Mouse (Mus musculus) mouse embryonic stem cell (cell line): ENCODE results near the gene Rlf.

ENCODE experiments used
- in situ Hi-C, 2 experiments: fragments of 300-500 bp; cut with MboI; formaldehyde crosslinking; loops; 1 replicate in 1 of 2; 3 replicates in 1 of 2; pipeline ENCODE4 v1.14.3; 2019 to 2020; ENCODE audit warnings: low sequenced_read_pairs in 2 of 2, low pct_unique_long_range_greater_than_20kb in 1 of 2, mixed read lengths in 1 of 2; ENCODE audit not compliant: unreplicated experiment in 1 of 2

The Rlf gene

DNA sequence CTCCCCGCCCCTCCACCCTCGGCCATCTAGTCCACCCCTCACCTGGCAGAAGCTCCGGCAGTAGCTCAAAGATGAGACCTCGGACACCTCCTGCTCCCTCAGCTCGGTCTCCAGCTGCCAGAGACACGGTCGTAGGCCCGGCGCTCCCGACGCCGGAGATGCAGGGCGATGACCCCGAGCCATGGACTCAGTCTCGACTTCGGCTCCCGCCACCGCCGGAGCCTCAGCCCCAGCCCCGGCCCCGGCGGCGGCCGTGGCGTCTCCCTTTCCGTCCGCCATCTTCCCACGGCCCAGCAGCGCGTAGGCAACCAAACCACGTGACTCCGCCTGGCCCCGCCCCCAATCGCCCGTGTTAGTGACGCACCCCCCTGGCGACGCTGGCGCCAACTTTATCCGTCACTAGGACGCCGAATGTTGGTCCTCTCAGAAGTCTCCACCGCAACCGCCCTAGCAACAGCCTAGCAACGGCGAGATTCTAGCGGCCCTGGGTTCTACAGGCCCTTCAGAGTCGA lies at the start of gene Rlf:
TSS of gene Rlf (minus strand) at position 292 of the 512 bp plus-strand sequence.
- in situ Hi-C loops = no loop called here

DNA sequence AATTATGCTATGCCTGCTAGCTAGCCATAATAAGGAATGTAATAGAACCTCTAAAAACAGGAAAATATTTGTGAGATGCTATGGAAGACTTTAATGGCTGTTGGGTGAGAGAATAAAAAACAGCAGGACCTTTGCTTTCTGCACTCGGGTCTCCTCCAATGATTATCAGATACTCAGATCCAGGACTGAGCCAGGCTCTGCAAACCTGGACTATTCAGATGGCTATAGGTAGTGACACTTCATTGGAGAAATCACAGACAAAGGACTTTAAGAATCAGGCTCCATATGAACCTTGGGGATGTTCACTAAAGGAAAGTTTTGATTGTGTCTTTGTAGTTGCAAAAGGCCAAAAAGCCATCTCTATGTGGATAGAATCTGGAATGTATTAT lies 26.7 kb upstream of the Rlf start:
- in situ Hi-C loops = no loop called here

DNA sequence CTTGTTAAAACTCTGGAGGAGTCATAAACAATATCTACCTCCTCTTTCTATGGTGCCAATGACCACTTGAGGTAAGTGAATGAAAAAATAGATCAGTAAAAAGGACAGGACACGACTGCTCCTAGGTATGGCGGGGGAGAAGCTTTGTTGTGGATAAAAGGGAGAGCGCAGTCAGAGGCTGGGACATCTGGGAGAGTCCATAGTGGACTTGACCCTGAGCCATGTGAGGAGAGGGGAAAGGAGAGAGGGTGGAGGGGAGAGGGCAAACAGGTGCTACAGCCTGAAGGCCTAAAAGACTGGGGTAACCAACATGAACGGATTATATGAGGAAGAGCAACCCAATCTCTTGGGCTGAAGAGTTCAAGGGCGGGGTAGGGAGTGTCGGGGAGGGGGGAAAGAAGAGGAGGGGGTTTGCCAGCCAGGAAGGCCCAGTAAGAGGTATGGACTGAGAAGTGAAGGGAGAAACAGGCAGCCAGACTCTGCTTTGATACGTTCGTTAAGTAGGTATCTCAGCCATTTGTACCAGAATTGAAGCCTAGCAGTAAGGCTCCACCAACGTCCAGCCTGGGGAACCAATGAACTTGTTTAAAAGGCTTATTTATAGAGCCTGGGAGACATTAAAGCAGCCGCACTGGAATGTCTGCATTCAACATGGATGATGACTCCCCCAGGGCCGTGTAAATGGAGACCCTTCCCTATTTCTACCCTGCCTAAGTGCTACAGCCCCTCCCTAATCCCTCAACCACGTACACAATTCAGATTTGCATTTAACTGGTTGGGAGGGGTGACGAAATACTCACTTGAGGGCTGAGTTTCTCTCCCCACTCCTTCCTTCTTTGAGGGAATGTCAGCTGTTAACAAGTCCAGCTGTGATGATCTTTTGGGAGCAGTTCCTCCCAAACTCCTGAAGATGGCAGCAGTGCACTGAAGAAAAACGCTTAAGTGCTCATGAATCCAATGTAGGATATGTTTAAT lies 26.0 kb upstream of the Rlf start:
- in situ Hi-C loops = no loop called here

DNA sequence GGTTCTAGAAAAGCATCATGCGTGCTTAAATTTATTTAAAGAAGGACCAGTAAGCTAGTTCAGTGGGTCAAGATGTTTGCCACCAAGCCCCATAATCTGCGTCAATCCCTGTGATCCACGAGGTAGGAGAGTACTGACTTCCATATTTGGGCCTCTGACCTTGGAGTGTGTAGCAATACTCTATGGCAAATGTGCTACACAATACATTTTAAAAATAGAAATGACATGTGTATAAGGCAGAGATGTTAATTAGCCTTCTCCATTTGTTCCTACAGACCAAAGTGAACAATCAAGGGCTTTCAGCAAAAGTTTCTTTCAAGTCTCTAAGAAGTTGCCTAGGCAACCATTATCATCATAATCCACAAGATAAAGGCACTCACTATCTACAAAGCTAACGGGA lies 25.0 kb upstream of the Rlf start:
- in situ Hi-C loops = no loop called here

DNA sequence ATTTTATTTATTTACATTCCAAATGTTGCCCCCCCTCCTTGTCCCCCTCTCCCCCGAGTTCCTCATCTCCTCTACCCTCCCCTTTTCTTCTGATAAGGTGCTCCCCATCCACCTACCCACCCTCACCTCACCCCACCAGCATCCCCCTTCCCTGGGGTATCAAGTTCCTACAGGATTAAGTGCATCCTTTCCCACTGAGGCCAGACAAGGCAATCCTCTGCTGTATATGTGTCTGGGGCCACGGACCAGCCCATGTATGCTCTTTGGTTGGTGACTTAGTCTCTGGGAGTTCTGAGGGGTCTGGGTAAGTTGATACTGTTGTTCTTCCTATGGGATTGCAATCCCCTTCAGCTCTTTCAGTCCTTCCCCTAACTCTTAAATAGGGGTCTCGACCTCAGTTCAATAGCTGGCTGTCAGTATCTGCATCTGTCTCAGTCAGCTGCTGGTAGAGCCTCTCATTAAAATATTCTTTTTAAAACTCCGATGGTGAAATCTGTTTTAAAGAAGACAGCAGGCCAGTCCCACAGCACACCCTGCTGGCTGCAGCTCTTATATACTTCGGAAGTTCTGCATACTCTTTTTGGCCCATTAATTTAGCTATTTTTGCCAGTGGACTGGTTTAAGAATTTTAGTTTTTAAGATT lies 17.0 kb upstream of the Rlf start:
- in situ Hi-C loops = no loop called here

DNA sequence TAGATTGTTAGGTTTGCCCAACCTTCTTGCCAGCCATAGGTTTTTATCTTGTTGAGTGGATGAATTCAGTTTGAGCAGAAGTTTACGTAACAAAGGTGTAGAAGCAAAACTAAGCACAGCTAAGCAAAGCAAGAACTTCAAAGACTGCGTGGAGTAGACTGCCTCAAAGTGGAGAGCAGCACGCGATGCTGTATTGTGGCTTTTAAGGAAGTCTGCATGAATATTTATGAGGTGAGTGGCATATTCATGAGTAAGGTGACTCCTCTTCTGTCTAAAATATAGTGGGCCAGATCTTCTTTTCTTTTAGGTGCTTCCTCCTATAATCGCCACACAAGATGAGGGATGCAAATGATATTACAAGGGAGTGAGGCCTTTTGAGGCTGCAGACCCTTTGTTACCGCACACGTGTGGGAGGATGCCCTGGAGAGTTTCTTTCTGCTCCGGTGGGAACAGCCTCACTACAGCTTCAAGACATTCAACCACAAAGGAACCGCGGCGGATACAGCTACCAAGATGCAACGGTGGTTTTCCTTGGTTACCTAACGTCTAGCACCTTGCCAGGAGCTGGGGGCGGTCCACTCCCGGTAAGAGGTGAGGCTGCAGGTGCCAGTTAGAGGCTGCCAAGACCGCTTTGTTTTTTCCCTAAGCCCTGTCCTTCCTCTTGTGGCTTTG lies 16.2 kb upstream of the Rlf start:
- in situ Hi-C loops = no loop called here

DNA sequence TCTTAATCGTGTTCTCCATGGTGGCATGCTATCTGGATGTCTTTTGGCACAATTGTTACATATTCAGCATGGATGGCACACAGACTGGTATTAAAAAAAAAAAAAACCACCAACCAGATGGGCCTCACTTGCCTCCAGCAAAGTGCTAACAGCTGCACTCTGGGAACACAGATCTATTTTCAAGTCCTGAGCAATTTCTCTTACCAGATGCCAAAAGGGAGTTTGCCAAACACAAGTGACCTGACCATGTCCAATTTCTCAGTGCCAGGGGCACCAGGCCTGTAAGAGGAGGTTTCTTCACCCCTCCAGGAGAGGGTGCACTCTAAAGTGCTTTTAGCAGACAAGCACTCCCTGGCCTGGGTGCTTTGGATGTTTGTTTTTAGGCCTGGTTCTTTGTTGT lies 12.2 kb upstream of the Rlf start:
- in situ Hi-C loops = no loop called here

DNA sequence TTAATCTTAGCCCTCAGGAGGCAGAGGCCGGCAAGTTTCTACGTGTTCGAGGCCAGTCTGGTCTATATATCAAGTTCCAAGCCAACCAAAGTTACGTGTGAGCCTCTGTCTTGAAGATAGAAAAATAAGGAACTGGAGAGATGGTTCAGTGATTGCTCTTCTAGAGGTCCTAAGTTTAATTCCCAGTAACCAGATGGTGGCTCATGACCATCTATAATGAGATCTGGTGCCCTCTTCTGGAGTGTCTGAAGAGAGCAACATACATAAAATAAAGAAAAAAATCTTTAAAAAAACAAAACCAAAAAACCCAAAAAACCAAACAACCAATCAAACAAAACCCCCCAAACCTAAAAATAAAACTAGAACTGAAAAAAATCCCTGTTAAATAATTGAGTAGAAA lies 10.3 kb upstream of the Rlf start:
- in situ Hi-C loops = no loop called here

DNA sequence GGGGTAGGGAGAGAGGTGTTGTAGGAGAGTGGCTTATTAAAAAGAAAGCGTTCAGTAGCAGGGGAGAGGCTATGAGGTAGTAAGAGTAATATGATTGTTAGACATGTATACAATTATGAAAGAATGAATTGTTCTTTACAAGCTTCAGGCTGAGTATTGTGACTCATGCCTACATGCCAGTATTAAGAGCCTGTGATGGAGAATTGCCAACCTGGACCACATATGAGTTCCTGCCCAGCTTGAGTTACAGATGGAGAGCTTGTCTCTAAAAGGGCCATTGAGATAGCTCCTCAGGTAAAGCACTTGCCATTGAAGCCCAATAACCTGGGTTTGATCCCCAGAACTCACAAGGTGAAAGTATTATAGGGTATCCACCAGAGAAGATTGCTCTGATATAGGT lies 8.3 kb upstream of the Rlf start:
- in situ Hi-C loops = no loop called here

DNA sequence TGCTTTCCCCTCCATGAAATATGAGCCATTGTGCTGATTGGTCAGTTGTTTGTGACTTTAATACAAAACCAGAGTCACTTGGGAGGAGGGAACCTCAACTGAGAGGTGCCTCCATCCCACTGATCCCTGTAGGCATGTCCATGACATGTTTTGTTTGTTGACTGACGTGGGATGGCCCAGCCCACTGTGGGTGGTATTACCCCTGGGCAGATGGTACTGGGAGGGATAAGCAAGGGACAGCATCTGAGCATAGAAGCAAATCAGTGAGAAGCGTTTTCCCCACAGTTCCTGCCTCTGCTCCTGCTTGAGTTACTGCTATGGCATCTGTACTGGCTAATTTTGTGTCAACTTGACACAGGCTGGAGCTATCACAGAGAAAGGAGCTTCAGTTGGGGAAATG lies 1.3 kb upstream of the Rlf start:
- in situ Hi-C loops = no loop called here

DNA sequence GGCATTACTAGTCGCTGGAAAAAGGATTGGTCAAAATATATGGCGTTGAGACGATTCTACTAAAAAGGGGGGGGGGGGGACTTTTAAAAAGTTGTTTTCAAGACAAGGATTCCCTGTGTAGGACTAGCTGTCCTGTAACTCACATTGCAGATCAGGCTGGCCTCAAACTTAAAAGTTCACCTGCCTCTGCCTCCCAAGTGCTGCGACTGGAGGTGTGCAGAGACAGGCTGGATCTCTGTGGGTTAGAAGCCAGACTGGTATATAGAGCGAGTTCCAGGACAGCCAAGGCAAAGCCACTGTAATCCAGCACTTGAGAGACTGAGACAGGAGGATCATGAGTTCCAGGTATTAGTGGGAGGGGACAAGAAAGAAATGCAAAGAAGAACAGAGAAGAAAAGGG lies 605 bp upstream of the Rlf start:
- in situ Hi-C loops = no loop called here

DNA sequence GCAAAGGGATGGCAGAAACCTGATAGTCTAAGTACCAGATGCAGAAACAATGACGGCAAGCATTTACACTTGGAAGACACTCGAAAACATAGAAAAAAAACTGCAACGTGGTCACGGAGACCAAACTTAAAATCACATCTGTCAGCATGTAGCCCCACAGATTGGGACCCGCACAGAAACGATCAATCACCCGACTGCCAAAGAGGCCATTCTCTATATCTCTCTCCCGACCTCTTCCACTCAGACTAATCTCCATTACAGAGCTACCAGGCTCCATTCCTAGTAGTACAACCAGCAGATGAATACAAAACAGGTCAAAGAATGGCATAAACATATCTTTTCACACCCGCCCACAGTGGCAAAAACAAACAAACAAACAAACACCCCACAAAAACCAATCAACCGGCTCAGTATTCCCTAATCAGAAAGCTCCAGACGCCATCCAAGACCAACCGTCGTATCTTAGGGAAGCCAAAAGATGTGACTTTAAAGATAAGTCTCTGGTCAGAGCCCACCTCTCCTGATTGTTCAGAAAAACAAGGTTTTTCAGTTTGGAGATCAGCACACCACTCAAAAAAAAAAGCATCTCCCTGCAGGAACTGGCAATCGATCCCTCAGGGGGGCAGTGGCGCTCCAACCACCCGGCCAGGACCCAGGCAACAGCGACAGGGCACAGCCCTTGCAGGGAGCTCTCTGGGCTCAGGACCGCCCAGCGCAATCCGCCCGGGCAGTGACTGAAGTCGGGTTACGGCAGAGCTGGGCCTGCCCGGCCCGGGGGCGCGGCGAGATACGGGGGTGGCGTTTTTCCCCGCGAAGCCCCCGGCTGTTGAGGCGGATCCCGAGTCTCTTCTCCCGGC lies 720 bp downstream of the Rlf start:
- in situ Hi-C loops = no loop called here

DNA sequence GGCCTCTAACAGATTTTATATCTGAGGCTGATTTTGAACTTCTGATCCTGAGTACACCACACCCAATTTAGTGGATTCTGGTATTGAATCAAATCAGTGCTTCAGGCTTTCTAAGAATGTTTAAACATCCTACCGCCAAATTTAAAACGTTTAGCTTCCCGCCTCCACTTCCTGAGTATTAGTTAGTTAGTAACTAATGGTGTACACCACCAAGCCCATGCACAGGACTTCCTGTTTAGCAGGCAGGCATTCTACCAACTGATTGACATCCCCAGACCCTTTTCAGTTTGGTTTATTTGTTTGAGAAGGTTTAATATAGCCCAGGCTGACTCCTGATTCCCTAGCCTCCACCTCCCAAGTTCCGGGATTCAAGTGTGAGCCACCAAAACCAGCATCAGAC lies 6.0 kb downstream of the Rlf start:
- in situ Hi-C loops = no loop called here

DNA sequence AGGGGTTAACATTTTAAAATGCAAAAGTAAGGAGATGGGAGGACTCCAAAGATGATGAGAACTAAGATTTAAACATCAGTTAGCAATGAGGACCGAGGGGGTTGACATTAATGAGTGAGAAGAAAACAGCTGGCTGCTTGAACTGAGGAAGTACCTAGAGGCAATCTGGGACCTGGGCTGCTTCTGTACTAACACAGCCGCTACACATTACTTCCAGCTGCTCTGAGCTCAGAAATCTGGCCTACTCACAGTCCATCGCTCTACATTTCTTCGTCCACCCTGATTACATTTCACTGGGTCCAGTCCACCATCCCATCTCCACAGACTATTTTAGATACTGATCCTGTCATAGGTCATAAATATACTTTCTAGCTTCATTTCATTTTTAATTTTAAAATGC lies 17.0 kb downstream of the Rlf start:
- in situ Hi-C loops = no loop called here

DNA sequence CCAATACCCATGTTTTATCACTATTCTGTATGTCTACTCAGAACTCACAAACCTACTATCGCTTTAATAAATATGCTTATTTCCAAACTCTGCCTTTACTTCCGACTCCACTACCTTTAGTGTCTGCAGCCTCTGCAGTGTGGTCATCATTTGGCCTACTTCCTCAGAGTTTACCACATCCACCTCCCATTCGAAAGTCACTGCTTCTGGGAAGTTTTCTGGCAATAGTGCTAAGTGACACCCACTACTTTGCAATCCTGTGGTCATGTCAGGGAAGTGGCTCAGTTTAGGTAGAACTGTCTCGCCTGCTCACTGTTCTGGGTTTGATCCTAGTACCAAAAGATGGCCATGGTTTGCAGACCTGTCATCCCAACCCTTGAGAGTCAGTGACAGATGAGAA lies 17.9 kb downstream of the Rlf start:
- in situ Hi-C loops = no loop called here

DNA sequence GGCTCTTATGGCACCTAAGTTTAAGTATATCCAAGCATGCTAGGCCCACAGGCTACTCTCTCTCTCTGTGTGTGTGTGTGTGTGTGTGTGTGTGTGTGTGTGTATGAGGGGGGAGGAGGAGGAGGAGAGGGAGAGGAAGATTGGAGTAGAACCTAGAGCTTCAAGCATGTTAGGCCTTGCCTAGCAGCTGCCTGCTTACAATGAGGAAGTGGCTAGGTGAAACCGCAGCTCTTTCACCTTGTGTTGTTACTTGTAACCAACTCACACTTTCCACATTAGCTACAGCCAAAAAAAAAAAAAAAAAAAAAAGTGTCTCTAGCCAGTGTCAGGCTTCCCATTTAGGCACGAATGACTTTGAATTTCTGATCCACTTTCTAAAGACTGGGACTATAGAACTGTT lies 18.7 kb downstream of the Rlf start:
- in situ Hi-C loops = no loop called here

DNA sequence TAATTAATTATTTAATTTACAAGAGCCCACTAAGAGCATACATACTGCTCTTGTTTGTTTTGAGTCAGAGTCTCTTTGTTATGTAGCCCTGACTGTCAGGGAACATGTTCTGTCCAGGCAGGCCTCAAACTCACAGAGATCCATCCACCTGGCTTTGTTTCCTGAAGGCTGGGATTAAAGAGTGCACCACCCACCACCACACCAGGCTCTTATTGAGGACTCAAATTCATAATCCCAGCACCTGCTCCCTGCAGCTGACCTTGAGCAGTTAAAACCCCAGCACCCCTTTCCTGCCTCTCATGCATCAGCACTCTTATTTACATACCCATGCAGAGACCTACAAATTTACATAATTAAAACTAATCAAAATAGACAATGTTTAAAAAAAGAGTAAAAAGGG lies 20.1 kb downstream of the Rlf start:
- in situ Hi-C loops = no loop called here

DNA sequence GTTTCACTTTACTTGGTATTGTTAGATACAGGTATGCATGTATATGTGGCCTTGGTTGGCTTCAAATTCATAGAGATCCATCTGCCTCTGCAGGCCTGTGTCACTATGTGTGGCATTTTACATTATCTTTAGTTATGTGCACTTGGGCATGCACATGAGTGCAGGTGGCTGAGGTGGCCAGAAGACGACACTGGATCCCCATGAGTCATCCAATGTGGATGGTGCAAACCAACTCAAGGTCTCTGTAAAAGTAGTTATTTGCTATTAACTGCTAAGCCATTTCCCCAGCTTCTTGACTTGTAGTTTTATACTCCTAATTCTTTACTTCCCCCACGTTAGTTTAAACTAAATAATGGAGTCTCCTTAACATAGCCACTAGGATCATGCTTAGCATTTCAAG lies 22.6 kb downstream of the Rlf start:
- in situ Hi-C loops = no loop called here
